Mouse (Mus musculus) spleen, adult 10 weeks (tissue): ENCODE measurements around the gene Arvcf. TPM values are rescaled to one million over a fixed set of nuclear protein-coding genes. Genes with fewer than 3 reads are reported as not detected.

Experiments
- polyA plus RNA-seq: library from polyadenylated mRNA; stranded (reverse); fragments of 350-450 nt; fragmentation: Illumina TruSeq; extraction: RNeasy Lipid Tissue Mini Kit (QIAGEN cat#74804); gene quantifications from one replicate; pipeline ENCODE4 v1.2.3, GENCODE M21; 2015; ENCODE audit warnings: low replicate concordance; ENCODE audit not compliant: insufficient read depth

Gene Arvcf
- 12.5 TPM for polyA plus RNA-seq

DNA sequence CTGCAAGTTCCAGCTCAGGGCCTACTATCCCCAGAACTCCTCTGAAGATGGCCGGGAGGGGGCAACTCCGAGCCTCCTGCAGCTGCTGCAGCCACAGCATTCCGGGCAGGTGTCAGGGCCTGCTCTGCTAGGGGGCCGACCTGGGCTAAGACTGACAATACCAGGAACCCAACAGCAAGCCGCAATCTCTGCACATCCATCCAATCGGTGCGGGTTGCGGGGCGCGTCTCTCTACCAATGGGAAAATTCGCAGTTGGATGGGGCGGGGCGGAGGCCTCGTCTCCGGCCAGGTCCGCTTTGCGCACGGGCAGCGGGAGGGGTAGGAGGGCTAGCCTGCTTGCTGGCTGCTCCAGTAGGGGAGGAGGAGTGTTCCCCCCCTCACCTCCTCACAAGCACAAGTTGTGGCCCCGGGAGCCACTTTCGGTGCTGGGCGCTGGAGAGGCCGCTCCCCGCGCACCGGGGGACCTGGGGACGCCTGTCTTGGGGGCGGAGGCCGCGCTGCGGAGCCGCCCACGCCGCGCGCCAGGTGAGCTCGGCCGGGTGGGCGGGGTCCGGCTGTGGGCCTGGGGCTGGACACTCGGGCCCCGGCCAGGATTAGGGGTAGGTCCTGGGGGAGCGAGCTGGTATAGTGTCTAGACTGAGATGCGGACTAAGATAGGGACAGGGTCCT lies at the start of gene Arvcf, which contains the start of gene Tango2:
Arvcf (plus strand) TSS at position 252 of the 670 bp plus-strand sequence.
Tango2 (minus strand) TSS at position 173 of the 670 bp plus-strand sequence.

DNA sequence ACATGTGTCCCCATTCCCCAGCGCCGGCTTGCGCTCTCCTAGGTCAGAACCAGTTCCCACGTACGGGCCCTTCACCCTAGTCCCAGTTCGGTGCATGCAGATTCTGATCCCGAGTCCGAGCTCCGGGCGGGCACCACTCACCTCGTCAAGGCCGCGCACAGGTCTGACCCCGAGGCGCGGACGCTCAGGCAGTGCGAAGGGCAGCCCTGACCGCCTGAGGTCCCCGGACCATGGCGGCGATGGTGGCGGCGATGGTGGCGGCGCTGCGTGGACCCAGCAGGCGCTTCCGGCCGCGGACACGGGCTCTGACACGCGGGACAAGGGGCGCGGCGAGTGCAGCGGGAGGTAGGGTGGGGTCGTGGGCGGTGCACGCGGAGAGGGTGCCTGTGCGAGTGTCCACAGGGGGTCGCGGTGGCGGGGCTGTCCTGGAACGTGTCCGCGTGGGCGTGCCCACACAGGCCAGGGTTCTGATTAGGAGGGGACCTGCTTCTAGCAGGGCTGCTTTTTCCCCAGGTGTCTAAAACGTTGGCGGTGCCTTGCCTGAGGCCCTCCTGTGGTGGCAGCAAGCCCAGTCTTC lies 78.3 kb downstream of the Arvcf start, which contains the start of gene Txnrd2:
Txnrd2 (plus strand) TSS at position 170 of the 577 bp plus-strand sequence.

DNA sequence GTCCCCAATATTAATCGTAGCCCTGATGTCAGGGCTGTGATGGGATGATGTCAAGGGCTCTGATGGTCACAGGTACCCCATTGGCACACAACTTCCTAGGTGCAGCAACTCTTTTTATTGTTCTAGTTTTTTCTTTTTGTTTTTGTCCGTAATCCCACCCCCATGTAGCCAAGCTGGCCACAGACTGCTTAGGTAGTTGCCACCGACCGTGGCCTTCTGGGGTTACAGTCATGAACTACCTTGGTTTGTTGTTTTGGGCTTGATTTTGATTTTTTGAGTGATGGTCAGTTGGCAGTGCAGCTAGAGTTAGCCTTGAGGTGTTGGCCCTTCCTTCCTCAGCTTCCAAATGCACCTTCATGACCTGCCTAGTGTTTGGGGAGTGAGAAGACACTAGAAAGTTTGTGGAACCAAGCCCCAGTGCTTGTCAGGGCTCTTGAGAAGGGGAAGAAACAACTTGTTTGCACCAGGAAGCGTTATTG lies 78.9 kb downstream of the Arvcf start, which contains the start of gene Comt:
Comt (minus strand) TSS at position 51 of the 479 bp plus-strand sequence.

Other genes starting within 250 kb of the Arvcf start
- gene Rtn4r, start 220.5 kb upstream of the Arvcf start, polyA plus RNA-seq: 0.51 TPM
- not detected for gene Ccdc188, start 130.3 kb upstream of the Arvcf start, polyA plus RNA-seq
- 3.0 TPM for gene Zdhhc8, start 113.0 kb upstream of the Arvcf start, polyA plus RNA-seq
- 144 TPM for gene Trmt2a, start 99.5 kb upstream of the Arvcf start, polyA plus RNA-seq
- 130 TPM for gene Ranbp1, start 99.5 kb upstream of the Arvcf start, polyA plus RNA-seq
- gene Gm49776, start 89.9 kb upstream of the Arvcf start, polyA plus RNA-seq: not detected
- 37.6 TPM for gene Dgcr8, start 58.9 kb upstream of the Arvcf start, polyA plus RNA-seq
- 22.2 TPM for gene Tango2, start 79 bp upstream of the Arvcf start, polyA plus RNA-seq
- gene Txnrd2, start 78.2 kb downstream of the Arvcf start, polyA plus RNA-seq: 18.6 TPM
- gene Comt, start 78.7 kb downstream of the Arvcf start, polyA plus RNA-seq: 25.6 TPM
- 1.7 TPM for gene Gnb1l, start 150.5 kb downstream of the Arvcf start, polyA plus RNA-seq
- gene Rtl10, start 150.7 kb downstream of the Arvcf start, polyA plus RNA-seq: 1.4 TPM
- gene Tbx1, start 242.5 kb downstream of the Arvcf start, polyA plus RNA-seq: not detected